Mouse (Mus musculus) CH12.LX (cell line): ENCODE measurements at regions not wholly inside any gene's neighbourhood (a gene's known extent, or its start where the extent isn't known, plus 50 kb on each side); places are given as distances from the start of the nearest gene placed in this dataset.

Experiments used
- CTCF ChIP-seq, 2 experiments: IDR thresholded peaks in 1 of 2; conservative IDR thresholded peaks in 1 of 2; 2 replicates each; pipeline ENCODE4 v1.5.1; 2011 to 2012; ENCODE audit warnings: low read depth in 2 of 2, low read length in 2 of 2, improper control_type of control experiment in 1 of 2, inconsistent platforms in 1 of 2, mild to moderate bottlenecking in 1 of 2, moderate library complexity in 1 of 2
- EP300 ChIP-seq: IDR thresholded peaks from 2 replicates; pipeline ENCODE4 v1.6.1; 2011; ENCODE audit warnings: low read length, improper control_type of control experiment
- ZC3H11A ChIP-seq: IDR thresholded peaks from 2 replicates; pipeline ENCODE4 v1.6.1; 2012; ENCODE audit warnings: low read depth, mild to moderate bottlenecking, inconsistent platforms, low read length, improper control_type of control experiment

- no peak for TF ChIP-seq EP300
- TF ChIP-seq CTCF (conservative IDR thresholded peaks at IDR 0.05 in 1 of 2, IDR thresholded peaks at IDR 0.05 in 1 of 2; ENCODE audit: low read depth in 2 of 2, low read length in 2 of 2): no peak
- no peak for TF ChIP-seq ZC3H11A
Observed at GRCm38 (mm10) chr16:30901309-30901708, 179.9 kb downstream of the Xxylt1 start.
